Mouse (Mus musculus) cerebellum, postnatal 4 days (tissue): ENCODE measurements at regions not wholly inside any gene's neighbourhood (a gene's known extent, or its start where the extent isn't known, plus 50 kb on each side); places are given as distances from the start of the nearest gene placed in this dataset.
"Not testable (repeated sequence)": the region's sequence is repeated elsewhere in the genome, so short reads cannot be mapped to it uniquely, and the experiment has no call there.

Experiments used
- DNase-seq, 2 experiments: peaks; one replicate each; pipeline ENCODE4 v3.0.0; 2022; ENCODE audit warnings: low spot score in 2 of 2, mixed read lengths in 1 of 2

GRCm38 (mm10) chr2:99470856-99471465, 803.9 kb upstream of the Gm10800 start:
- DNase-seq: peak in 1 of 2 experiments; percentile 2

GRCm38 (mm10) chr2:99431254-99431653, 764.2 kb upstream of the Gm10800 start:
- DNase-seq: no peak

GRCm38 (mm10) chr2:99430511-99430910, 763.4 kb upstream of the Gm10800 start:
- DNase-seq: no peak

- DNase-seq: no peak
Observed at GRCm38 (mm10) chr2:99421622-99422021, 754.5 kb upstream of the Gm10800 start.

GRCm38 (mm10) chr2:99409483-99409882, 742.4 kb upstream of the Gm10800 start:
- DNase-seq: no peak

- no peak for DNase-seq
Observed at GRCm38 (mm10) chr2:99379746-99380145, 712.6 kb upstream of the Gm10800 start.

- not testable (repeated sequence) for DNase-seq
Observed at GRCm38 (mm10) chr2:99363651-99364050, 696.5 kb upstream of the Gm10800 start.

GRCm38 (mm10) chr2:99329166-99329565, 662.1 kb upstream of the Gm10800 start:
- no peak for DNase-seq
